Mouse (Mus musculus): ENCODE measurements around the gene Flnc.
"Not testable (repeated sequence)": the region's sequence is repeated elsewhere in the genome, so short reads cannot be mapped to it uniquely, and the experiment has no call there.

The Flnc gene

DNA sequence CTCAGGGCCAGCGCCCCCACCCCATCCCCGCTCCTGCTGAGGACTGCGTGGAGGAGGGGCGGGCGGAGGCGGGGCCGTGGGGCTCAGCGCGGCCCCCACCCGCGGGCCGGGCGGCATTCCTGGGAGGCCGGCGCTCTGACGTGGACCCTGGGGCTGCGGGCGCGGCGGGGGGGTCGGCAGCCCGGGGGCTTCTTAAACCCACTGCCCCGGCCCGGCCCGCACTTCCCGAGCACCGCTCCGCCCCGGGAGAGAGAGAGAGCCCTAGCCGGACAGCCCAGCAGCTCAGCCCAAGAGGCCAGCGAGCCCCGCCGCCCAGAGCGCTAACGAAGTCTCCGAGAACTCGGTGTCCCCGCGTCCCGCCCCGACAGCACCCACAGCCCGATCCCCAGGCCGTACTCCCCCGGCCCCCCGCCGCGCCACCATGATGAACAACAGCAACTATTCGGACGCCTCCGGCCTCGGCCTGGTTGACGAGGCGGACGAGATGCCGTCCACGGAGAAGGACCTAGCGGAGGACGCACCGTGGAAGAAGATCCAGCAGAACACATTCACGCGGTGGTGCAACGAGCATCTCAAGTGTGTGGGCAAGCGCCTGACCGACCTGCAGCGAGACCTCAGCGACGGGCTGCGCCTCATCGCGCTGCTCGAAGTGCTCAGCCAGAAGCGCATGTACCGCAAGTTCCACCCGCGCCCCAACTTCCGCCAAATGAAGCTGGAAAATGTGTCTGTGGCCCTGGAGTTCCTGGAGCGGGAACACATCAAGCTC, at the start of gene Flnc:
Flnc (plus strand) TSS at position 219 of the 766 bp plus-strand sequence.
- DNase-seq, result no peak

DNA sequence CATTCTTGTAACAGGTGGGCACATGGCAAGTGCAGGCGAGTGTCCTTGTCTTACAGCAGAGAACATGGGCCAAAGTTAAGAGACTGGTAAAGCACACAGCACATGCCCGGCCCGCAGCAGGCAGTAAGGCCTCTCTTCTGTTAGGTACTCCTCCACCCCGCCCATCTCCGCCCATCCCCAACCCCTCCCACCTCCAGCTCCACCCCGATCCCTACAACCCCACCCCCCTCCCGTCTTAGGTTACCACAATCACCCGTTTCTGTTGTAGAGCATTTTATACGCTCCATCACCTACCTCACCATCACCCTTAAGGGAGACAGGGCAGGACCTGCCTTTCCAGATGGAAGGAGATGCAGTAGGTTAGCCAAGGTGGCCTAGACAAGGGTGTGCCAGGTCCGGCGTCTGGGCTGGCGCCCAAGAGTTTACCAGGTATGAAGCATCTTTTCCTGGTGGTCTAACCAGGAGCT, 45.0 kb upstream of the Flnc start, which contains the start of gene Opn1sw:
Opn1sw (minus strand) TSS at position 417 of the 467 bp plus-strand sequence.
- DNase-seq, result peak; percentile 49

DNA sequence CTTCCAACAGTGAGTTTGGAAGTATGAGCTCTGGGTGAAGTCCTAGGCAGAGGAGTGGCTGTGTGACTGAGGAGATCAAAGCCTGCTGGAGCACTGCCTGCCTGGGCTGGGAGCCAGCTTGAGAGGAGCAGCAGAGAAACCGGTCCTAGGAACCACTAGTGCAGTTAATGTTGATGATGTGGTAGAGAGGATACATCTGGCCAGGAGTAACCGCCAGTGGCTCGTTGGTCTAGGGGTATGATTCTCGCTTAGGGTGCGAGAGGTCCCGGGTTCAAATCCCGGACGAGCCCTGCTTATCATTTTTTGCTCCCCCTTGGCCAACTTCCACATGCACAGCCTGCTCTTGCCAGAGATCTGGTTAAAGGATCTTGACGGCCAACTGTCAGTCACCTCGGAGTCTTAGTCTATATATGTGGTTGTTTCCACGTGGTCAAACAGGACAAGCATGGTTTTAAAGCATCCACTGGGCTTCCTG, 44.4 kb upstream of the Flnc start:
- peak; percentile 21 for DNase-seq

DNA sequence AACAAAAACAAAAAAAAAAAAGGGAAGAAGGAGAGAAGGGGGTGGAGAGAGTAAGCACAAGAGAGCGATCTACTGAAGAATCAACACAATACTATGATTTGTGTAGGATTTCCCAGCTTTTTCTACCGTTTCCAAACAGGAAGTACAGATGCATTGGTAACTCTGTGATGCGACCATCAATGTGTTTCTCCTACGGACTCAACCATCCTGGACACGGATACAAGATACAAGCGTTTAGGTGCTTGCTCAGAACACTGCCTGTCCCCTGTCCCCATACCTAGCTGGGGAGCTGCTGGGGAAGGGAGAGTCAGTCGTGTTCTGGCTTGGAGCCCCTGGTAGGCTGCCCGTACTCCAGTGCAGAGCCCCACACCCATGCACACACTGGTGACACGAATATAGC, 43.6 kb upstream of the Flnc start:
- DNase-seq, result no peak

DNA sequence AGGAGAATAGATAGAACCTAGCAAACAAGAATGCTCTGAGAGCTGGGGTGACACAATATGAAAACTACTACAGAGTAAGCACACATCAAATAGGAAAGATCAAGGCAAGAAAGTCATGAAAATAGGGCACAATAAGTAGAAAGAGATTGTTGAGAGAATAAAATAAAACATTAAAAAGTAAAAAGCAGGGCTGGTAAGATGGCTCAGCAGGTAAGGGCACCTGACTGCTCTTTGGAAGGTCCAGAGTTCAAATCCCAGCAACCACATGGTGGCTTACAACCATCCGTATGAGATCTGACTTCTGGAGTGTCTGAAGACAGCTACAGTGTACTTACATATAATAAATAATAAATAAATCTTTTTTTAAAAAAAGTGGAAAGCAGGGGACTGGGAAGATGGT, 42.6 kb upstream of the Flnc start:
- DNase-seq, result not testable (repeated sequence)

DNA sequence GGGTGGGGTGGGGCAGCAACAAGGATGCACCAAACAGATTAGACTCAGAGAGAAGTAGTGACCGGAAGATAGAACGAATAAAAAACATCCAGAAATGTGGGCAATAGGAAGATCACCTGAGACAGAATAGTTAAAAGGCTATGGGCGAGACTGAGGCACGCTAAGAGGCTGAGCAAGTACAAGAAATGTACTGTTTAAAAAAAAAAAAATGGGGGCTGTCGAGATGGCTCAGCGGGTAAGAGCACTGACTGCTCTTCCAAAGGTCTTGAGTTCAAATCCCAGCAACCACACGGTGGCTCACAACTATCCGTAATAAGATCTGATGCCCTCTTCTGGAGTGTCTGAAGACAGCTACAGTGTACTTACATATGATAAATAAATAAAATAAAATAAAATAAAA, 41.8 kb upstream of the Flnc start:
- not testable (repeated sequence) for DNase-seq

DNA sequence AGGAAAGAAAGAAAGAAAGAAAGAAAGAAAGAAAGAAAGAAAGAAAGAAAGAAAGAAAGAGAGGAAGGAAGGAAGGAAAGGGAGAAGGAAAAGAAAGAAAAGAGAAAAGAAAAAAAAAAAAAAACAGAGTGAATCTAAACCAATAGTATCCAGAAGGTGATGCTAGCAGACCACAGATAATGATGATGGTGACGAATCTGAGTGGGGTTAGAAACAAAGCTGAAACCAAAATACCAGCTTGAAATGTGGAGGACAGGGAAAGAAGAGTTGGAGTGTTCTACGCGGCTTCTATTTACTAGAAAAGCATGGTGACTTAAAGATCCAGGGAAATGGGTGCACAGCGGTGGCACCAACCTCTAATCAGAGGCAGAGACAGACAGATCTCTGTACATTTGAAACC, 41.3 kb upstream of the Flnc start:
- no peak for DNase-seq

DNA sequence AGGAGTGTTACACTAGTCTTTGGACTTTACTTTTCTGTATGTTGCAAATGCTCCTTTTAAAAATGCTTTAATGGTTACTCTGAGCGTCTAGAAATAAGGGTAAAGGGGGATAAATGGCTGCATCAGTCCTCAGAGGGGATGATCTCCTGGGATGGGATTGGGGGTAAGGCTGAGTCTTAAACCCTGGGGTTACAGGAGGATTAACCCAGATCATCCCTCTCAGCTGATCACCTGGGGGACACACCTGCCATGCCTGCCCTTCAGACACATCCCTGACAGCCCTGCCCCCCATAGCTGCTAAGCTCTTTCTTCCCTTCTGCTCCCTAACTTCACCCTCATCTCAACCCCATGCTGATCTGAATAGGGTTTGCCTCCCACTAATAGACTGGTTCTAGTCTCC, 38.8 kb upstream of the Flnc start:
- no peak for DNase-seq

DNA sequence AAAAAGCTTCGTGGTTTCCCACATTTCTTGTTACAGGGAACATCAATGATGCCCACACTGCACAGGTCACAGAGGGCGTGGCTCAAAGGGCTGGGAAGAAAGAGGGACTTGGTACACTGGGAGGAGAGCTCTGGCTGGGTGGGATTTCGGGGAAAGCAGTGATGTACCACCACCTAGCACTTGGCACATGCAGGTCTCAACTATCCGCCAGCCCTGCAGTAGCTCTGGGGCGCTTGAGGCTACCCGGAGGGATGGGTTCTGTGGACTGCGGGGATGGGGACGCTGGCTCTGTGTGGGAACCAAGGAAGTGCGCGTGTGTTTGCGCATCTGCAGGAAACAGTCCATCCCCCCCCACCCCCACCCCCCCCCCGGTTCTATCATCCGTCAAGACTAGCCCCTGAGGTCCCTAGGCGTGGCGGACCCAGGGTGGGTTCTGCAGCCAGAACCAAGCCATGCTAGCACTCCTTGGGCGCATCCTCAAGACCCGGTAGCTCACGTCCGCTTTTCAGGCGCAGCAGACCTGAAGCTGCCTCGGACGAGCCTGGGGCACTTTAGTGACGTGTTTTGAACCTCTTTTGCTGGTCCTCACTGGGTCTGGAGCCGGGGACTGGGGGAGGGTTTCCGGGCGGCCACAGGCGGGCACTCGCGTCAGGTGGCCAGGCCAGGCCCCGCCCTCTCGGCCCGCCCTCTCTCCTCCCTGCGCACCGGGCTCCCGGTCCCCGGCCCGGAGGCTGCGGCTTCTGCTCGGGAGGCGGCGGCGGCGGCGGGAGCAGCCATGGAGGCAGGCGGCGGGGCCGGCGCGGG, 36.9 kb upstream of the Flnc start, which contains the start of gene Ccdc136:
Ccdc136 (plus strand) TSS at position 400 of the 804 bp plus-strand sequence.
- peak; percentile 53 for DNase-seq

DNA sequence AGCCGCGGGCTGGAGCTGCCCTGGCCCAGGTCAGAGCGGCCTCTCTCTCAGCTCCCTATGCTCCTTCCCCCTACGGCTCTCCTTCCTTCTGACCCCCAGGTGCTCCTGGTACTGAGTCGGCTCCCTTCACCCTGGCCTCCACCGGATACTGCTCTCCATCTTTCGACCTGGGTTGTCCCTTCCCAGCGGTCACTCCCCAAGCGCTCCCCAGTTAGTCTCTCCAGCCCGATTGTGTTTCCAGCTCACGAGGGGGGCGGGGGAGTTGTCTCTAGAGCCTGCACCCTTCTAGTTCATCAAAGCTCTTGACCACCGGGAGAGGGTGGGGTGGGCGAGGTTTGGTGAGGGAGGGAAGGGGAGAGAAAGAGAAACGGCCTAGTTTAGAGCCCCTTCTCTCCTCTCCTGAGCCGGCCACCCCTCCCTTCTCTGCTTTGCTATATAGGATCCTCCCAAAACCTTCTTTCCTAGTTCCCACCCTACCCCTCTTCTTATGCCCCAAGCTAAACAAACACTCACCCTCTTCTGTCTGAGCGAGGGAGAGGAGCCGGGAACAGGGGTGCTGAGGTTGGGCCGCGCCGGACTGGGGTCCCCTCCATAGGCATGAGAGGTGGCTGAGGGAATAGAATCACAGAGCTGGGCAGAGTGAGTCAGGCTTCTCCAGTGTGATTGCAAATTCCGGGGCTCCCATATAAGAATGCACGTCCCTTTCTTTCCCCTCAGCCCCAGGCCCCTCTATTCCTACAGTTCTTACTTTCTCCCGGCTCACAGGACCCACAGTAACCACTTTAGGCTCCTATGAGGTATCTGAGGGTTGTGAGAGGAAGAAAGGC, 36.1 kb upstream of the Flnc start:
- no peak for DNase-seq

DNA sequence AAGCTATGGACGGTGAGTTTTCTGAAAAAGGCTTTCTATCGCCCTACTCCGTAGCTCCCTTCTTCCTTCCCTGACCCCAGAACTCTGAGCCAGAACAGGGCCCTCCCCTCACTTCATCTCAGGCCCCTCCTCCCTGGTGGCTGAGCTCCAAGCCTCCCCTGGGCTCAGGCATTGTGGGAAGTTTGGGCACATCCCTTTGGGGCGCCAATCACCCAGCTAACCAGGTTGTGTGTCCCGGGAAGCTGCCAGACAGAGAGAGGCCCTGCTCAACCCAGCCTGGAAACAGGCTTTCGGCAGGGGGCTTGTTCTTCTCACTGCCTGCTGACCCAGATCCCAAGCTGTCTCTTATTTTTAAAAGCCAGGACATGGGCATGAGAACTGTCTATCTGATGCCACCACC, 35.5 kb upstream of the Flnc start:
- DNase-seq, result no peak

DNA sequence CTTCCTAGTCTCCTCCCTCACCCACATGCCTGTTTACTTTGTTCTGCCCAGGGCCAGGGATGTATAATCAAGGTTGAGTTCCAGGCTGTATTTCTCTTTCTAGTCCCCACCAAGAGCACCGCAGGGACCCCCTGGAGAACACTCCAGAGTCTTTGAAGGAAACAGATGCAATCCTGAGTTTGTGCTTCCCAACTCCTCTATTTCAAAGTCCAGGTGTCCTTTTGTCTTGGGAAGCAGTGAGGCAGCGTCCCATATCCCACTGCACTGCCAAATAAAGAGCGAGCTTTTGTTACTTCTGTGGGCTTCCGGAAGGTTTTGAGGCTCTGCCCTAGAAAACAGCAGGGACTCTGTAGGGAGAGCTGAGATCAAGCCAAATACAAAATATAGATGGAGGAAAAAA, 33.2 kb upstream of the Flnc start:
- DNase-seq, result no peak

DNA sequence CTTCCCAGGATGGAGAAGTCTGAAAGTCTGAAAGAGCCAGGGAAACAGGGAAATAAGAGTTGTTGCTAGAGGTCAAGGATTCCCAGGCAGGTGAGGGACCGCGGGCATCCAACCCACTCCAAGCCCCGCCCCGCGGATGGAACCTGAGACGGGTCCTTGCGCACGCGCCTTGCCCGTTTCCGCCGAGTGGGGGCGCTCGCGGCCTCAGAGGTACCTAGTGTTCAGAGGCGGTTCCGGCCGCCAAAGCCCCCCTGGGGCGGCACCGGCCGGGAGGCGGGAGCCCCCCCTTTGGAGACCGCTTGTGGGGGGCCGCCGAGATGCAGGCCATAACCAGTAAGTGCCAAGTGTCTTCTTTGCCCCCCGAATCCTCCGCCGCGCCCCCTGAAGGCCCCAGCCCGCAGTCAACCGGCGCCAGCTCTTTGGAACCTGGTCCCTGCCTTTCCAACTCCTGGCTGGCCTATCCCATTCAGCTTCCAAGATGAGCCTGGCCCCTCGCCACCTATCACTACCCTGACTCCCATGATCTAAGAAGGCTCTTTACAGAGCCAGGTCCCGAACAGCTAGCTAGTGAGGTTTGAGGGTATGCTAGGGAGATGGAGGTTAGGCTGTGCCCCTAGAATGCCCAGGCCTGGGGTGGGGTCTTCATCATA, 30.2 kb upstream of the Flnc start:
- peak; percentile 68 for DNase-seq

DNA sequence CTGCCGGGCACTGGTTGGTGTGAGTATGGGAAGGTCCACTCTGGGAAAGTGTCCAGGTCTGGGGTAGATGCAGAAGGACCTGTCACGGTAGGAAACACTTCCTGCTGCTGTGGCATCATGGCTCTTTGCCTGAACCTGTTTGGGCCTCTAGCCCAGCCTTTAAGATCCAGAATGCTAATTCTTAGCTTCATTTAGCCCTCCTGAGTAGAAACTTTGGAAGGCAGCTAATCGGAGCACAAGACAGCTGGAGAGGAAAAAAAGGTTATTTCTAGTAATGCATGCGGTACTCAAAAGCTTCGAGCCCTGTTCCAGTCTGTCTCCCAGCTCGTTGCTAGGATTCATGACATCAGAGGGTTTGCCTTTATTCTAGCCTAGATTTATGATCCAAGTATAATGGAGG, 26.6 kb upstream of the Flnc start:
- no peak for DNase-seq

DNA sequence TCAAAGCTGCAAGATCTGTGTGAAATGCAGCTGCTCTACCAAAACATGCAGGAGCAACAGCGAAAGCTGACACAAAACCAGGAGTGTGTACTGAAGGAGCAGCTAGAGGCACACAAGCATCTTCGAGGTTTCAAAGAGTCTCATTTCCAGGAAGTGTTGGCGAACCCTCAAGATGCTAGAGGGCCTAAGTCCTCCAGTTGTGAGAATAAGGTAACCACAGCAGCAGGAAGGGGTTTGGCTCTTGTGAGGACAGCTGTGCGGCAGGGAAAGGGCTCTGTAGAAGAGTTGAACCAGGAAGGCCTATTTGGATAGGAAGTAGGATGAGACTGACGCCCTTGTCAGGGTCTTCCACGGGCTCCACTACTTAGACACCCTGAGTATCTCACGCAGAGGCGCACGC, 17.6 kb upstream of the Flnc start:
- DNase-seq, result peak; percentile 46

DNA sequence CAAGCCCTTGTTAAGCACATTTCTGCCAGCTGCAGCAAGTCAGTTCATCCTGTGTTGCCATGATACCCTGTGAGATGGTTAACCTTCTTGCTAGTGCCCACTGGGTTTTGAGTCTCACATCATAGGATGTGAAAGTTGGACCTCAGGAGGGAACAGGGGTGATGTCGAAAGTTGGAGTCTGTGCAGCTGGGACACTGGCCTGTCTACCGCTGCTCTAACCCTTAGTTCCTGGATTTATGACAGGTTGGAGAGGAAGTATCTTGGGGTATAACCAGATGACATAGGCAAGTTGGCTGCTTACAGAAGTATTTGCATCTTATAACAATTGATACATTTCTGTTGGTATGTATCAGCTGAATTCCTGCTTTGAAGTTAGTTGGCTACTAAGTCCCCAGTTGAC, 12.5 kb upstream of the Flnc start:
- no peak for DNase-seq

DNA sequence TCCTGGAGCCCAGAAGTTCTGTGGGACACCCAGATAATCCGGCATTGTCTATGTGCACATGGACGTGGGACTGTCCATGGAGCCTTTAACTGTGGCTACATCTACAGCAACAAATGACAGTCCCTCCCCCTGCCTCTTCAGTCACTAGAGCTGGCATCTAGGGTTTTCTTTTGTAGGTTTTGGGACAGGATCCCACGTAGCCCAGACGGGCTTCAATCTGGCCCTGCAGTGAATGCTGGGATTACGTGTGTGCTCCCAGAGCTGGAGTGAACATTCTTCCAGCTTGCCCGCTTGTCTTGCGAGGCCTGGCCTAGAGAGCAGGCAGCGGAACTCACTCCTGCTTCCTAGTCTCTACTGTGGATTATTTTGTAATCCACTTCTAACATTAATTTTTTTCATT, 7.9 kb upstream of the Flnc start:
- DNase-seq, result no peak

DNA sequence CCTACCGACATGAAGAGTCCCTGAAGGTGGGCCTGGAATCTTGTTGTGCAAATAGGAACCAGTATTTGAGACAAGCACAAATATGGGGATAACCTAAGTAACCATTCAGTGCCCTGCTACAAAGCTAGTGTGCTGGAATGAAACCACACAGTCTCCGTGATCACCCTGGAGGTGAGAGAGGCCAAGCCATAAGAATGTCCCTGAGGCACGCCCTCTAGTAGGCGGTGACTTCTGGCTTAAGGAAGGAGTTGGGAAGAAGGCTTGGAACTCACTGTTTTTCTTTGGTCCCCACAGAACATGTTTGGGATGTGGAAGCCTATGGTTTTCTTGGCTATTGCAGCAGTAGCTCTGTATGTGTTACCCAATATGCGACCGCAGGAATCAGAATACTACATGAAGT, 6.7 kb upstream of the Flnc start:
- DNase-seq, result no peak

DNA sequence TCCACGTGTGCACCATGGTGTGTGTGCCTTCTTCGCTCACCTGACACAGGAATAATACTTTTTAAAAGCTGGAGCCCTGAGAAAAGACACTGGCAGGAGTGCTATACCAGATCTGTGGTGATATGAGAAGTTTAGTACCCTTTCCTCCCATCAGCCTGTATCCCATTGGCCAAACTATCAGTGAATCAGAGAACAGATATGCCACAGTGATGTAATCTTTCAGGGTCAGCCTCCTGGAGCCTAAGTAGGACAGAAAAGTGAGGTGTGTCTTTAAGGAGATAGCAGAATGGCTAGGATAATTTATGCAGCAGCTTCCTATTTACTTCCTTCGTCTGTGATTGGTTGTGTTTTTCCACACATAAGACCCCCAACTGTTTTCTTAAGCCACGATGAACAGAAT, 4.9 kb upstream of the Flnc start:
- no peak for DNase-seq

DNA sequence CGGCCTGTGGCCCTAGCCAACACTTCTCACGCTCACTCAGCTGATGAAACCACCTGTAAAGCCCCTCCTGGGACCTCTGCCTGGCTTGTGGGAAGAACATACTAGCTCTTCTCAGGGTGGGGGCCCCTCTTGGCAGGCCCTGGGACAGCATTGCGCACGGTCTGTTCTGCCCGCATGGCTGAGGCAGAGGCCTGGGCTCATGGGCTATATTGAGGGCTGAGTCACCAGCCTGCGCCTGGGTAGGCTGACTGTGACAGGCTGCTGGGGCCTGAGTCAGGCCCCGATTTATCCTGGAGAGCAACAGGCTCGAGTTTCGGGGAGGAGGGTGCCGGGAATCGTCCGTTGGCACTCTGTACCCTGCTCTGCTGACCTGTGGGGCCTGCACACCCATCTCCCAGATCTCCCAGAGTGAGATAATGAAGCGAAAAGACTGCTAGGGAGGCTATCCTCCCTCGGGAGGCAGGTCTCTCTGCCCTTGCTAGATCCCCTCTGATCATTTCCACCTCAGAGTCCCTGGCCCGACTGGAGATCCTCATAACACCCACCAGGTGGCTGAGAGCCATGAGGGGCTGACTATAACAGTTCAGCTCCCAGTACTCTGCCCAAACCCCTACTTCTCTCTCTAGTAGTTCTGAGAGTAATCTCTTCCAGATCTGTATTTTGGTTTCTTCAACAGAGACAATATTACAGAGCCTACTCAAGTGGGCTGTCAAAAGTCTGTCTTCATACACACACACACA, 2.2 kb upstream of the Flnc start:
- DNase-seq, result no peak

DNA sequence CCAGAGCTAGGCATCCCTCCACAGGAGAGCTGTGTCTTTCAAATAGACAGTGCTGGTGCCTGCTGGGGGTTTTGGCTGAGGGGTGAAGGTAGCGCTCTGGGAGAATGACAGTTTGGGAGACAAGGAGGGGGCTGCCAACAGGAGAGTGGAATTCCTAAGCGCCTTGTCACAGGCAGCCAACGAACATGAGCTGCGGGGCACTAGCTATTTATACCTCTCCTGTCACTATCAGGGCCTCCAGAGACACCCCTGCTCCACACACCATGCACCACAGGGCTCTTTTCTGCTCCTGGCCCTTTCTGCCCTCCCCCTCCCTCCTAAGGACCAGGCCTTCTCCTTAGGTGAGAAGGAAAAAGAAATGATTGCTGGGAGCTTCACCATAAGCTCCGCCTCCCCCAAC, 1.6 kb upstream of the Flnc start:
- no peak for DNase-seq

DNA sequence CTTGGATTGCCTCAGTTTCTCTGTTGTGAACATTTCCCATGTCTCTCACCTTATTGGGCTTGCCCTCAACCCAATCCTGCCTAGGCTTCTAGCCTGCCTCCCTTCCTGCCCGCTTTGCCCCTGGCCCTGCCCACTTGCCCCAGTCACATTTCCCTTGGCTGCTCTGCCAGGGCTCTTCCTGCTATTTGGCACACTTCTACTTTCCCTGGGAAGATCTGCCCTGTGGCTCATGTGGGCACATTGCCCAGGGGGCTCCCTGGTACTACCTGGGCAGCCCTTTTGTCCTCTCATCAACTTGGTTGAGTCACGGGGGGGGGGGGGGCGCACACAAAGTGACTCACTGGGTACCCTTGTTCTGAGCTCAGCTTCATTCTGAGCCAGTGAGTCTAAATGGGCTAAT, 900 bp upstream of the Flnc start:
- no peak for DNase-seq

Data from thymus, postnatal 4 days (tissue).